Mouse (Mus musculus): ENCODE measurements around the gene Ryr3. TPM values are rescaled to one million over a fixed set of nuclear protein-coding genes. Genes with fewer than 3 reads are reported as not detected.

Gene Ryr3
- polyA plus RNA-seq, 1 experiment from 2014 or later = 1.1 TPM

DNA sequence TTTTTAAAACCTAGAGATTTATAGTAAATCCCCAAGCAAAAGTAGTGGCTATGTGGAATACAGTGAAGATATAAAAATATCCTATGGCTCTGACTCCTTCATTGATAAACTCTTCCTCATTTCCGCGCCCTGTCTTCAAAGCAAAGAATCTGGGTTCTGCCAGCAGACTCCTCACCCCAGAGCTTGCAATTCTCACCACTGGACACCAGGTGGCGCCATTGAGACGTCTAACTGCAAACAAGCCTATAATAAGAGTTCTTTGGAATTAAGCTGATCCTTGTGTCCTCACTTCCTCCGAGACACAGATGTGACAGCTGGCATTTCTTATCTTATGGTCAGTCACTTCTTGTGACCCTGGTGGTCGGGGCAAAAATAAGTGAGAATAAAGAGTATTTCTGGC lies 442.1 kb downstream of the Ryr3 start:
- ATAC-seq (ENCODE audit: insufficient number of reproducible peaks, low FRiP score, low TSS enrichment, low read depth) = no peak
- Histone ChIP-seq H3K9ac (no peak overlapping the region), H3K36me3 (no peaks in the 10 kb centered on the region), H3K9me3 (replicated peaks) (no peaks in the 10 kb centered on the region), H3K27ac (replicated peaks) (no peak overlapping the region), H3K27me3 (no peaks in the 10 kb centered on the region), H3K4me3 (replicated peaks) (no peak overlapping the region), H3K4me1 (no peaks in the 10 kb centered on the region), H3K4me2 (replicated peaks) (no peak overlapping the region)
- WGBS = 20% methylated on average over 6 of the region's 6 CpGs

- ATAC-seq (ENCODE audit: insufficient number of reproducible peaks, low FRiP score, low TSS enrichment, low read depth) = no peak
- Histone ChIP-seq H3K4me2 (replicated peaks) (no peak overlapping the region), H3K4me1 (no peaks in the 10 kb centered on the region), H3K4me3 (replicated peaks) (no peak overlapping the region), H3K27ac (replicated peaks) (no peak overlapping the region), H3K9me3 (replicated peaks) (no peaks in the 10 kb centered on the region), H3K9ac (no peak overlapping the region), H3K27me3 (no peaks in the 10 kb centered on the region), H3K36me3 (no peaks in the 10 kb centered on the region)
- 60% methylated on average over 5 of the region's 5 CpGs for WGBS
These were observed 449.2 kb downstream of the Ryr3 start for GRCm38 (mm10) chr2:112767665-112768064.

DNA sequence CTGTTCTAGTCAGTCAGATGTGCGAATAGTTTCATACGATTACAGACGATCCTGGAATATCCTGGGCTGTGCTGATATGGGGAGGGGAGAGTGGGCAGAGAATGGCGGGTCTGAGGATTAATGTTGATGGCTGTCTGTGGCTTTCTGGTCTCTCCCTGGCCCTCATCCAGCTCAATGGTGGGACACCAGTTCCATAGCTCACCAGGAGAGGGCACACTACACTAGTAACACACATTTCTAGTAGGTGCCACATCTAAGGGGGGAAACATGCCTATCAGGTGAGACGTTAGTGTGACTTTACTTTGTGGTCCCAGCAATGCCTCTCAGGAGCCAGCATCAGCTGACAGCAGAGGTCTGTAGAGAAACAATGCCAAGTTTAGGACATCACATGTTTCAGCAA lies 451.9 kb downstream of the Ryr3 start:
- WGBS = 61% methylated on average over 5 of the region's 5 CpGs
- Histone ChIP-seq H3K36me3 (no peaks in the 10 kb centered on the region), H3K9ac (no peak overlapping the region), H3K27me3 (no peaks in the 10 kb centered on the region), H3K4me2 (replicated peaks) (no peak overlapping the region), H3K4me3 (replicated peaks) (no peak overlapping the region), H3K4me1 (no peaks in the 10 kb centered on the region), H3K27ac (replicated peaks) (no peak overlapping the region), H3K9me3 (replicated peaks) (no peaks in the 10 kb centered on the region)
- no peak for ATAC-seq (ENCODE audit: insufficient number of reproducible peaks, low FRiP score, low TSS enrichment, low read depth)

DNA sequence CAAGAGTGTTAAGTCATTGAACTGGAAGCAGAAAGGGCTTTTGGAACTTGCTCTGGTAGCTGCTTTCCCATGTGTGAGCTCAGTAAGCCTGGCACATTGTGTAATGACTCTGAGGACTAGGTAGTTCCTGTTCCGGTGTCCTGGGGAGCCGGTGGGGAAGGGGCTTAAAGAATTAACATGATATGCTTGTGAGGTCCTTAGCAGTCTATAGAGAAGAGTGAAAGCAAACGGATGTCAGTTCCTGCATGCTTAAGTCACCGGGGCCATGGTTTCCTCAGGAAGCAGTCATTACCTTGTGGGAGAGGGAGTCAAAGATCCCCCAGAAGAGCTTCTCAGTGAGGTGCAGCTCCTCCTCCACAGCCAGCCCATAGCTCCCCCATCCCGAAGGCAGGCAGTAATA lies 452.6 kb downstream of the Ryr3 start:
- no peak overlapping the region for H3K27ac ChIP-seq (replicated peaks)
- 68% methylated on average over 5 of the region's 5 CpGs for WGBS

DNA sequence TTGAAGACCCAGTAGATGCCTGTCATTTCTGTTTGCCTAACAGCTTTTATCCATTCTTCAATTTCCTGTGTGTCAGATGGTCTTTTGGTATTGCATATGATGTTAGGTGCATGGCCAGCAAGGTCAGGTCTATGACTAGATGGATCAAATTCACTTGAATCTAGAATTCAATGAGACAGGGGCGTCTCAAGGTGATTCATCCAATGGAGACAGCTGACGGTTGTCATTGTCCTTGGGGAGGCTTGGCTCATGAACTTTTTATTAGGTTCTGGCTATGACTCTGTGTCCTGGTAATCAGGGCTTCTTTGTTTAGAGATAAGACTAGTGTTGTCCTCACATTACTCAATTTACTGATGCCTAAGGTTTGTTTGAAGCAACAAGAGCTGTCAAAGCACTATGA lies 454.9 kb downstream of the Ryr3 start:
- no peaks in the 10 kb centered on the region for H3K27me3 ChIP-seq
- no peaks in the 10 kb centered on the region for H3K4me1 ChIP-seq
- H3K4me3 ChIP-seq (replicated peaks) = no peak overlapping the region
- ATAC-seq (ENCODE audit: insufficient number of reproducible peaks, low FRiP score, low TSS enrichment, low read depth) = no peak
- WGBS = 75% methylated on average over 2 of the region's 2 CpGs
- no peak overlapping the region for H3K9ac ChIP-seq
- no peaks in the 10 kb centered on the region for H3K9me3 ChIP-seq (replicated peaks)
- no peaks in the 10 kb centered on the region for H3K36me3 ChIP-seq
- H3K27ac ChIP-seq (replicated peaks) = no peak overlapping the region
- no peak overlapping the region for H3K4me2 ChIP-seq (replicated peaks)

More for the DNA sequence above, 452.6 kb downstream of the Ryr3 start:
- Histone ChIP-seq H3K36me3 (no peaks in the 10 kb centered on the region), H3K4me2 (replicated peaks) (no peak overlapping the region), H3K9ac (no peak overlapping the region), H3K9me3 (replicated peaks) (no peaks in the 10 kb centered on the region), H3K4me3 (replicated peaks) (no peak overlapping the region), H3K4me1 (no peaks in the 10 kb centered on the region), H3K27me3 (no peaks in the 10 kb centered on the region)
- no peak for ATAC-seq (ENCODE audit: insufficient number of reproducible peaks, low FRiP score, low TSS enrichment, low read depth)

DNA sequence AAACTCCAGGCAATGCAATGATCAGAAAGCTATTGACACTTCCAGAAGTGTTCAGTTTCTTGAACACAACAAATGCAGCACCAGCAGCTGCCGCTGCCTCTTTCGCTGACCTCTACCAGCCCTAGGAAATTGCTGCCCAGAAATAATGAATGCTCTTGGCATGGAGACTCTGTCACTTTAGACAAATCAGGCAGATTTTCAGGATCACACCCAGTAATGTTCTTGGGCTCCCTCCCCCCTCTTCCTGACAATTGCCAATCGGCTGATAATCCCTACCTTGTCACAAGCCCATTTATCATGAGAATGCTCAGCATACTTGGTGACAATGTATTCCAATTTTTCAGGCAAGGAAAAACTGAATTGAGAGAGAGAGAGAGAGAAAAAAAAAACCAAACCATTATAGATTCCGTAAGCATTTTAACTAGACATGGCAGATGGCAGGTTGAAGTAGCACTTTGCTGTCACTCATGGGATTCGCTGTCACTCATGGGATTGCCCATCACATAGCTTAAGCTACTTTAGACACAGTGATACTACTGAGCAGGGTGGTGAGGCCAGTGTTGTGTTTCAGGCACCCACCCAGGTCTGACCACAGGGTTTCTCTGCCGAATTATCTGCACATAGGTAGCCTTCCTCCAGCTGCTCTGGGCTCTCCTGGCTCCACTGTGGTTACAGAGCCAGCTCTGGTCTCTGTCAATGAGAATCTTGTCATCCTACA lies 455.5 kb downstream of the Ryr3 start:
- Histone ChIP-seq H3K9me3 (replicated peaks) (no peaks in the 10 kb centered on the region), H3K36me3 (no peaks in the 10 kb centered on the region), H3K9ac (no peak overlapping the region), H3K27ac (replicated peaks) (no peak overlapping the region), H3K4me1 (no peaks in the 10 kb centered on the region), H3K4me2 (replicated peaks) (no peak overlapping the region), H3K27me3 (no peaks in the 10 kb centered on the region), H3K4me3 (replicated peaks) (no peak overlapping the region)
- 75% methylated on average over 6 of the region's 6 CpGs for WGBS
- ATAC-seq (ENCODE audit: insufficient number of reproducible peaks, low FRiP score, low TSS enrichment, low read depth) = no peak

DNA sequence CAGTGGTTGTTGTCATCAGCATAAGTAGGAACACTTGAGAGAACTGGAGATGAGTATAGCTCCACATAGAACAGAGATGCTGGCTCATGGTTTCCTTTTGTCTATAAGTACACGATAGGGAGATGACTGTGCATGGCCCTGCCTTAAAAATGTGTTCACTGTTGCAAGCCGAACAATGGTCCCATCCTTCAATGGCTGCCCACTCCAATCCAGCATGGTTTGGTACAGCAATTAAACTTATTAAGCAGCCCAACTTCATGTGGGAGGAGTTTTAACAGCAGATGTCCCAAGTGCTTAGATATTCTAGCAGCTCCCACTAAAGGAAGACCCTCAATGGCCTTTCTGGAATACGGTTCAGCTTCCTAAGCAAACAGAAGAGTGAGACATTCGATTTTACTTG lies 456.2 kb downstream of the Ryr3 start:
- Histone ChIP-seq H3K4me1 (no peaks in the 10 kb centered on the region), H3K9ac (no peak overlapping the region), H3K4me3 (replicated peaks) (no peak overlapping the region), H3K27me3 (no peaks in the 10 kb centered on the region), H3K9me3 (replicated peaks) (no peaks in the 10 kb centered on the region), H3K27ac (replicated peaks) (no peak overlapping the region), H3K4me2 (replicated peaks) (no peak overlapping the region), H3K36me3 (no peaks in the 10 kb centered on the region)
- ATAC-seq (ENCODE audit: insufficient number of reproducible peaks, low FRiP score, low TSS enrichment, low read depth) = no peak
- WGBS = 72% methylated on average over 4 of the region's 4 CpGs

GRCm38 (mm10) chr2:112759678-112760077 lies 457.2 kb downstream of the Ryr3 start:
- ATAC-seq (ENCODE audit: insufficient number of reproducible peaks, low FRiP score, low TSS enrichment, low read depth) = no peak
- H3K4me2 ChIP-seq (replicated peaks) = no peak overlapping the region
- WGBS = 74% methylated on average over 5 of the region's 5 CpGs
- no peak overlapping the region for H3K4me3 ChIP-seq (replicated peaks)
- no peak overlapping the region for H3K27ac ChIP-seq (replicated peaks)
- no peaks in the 10 kb centered on the region for H3K36me3 ChIP-seq
- H3K27me3 ChIP-seq = no peaks in the 10 kb centered on the region
- H3K9ac ChIP-seq = no peak overlapping the region
- no peaks in the 10 kb centered on the region for H3K9me3 ChIP-seq (replicated peaks)
- H3K4me1 ChIP-seq = no peaks in the 10 kb centered on the region

DNA sequence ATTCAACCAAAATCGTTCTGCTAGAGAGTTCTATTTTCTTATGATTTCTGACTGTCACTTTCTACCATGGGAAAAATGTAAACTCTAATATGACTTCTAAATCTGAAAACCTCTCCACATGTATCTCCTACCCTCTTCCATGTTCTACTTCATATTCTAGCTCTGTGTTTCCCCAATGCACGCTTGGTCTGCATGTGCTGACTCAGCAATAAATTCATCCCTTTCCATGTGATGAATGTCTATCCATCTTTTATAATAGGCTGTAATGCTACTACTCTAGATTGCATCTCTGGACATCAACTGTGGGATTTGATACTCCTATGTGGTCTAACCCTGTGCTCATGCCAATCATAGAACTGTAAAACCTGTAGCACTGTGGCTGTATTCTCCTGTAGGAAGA lies 458.2 kb downstream of the Ryr3 start:
- ATAC-seq (ENCODE audit: insufficient number of reproducible peaks, low FRiP score, low TSS enrichment, low read depth) = no peak
- WGBS = 89% methylated on average over 2 of the region's 2 CpGs
- no peaks in the 10 kb centered on the region for H3K9me3 ChIP-seq (replicated peaks)
- H3K27ac ChIP-seq (replicated peaks) = no peak overlapping the region
- no peak overlapping the region for H3K4me3 ChIP-seq (replicated peaks)
- H3K4me1 ChIP-seq = no peaks in the 10 kb centered on the region
- no peaks in the 10 kb centered on the region for H3K36me3 ChIP-seq
- no peak overlapping the region for H3K9ac ChIP-seq
- no peak overlapping the region for H3K4me2 ChIP-seq (replicated peaks)
- H3K27me3 ChIP-seq = no peaks in the 10 kb centered on the region

- H3K9me3 ChIP-seq (replicated peaks) = no peaks in the 10 kb centered on the region
- WGBS = 71% methylated on average over 4 of the region's 4 CpGs
- no peak overlapping the region for H3K9ac ChIP-seq
- no peaks in the 10 kb centered on the region for H3K4me1 ChIP-seq
- H3K27me3 ChIP-seq = no peaks in the 10 kb centered on the region
- H3K4me3 ChIP-seq (replicated peaks) = no peak overlapping the region
- H3K36me3 ChIP-seq = no peaks in the 10 kb centered on the region
- H3K4me2 ChIP-seq (replicated peaks) = no peak overlapping the region
- no peak for ATAC-seq (ENCODE audit: insufficient number of reproducible peaks, low FRiP score, low TSS enrichment, low read depth)
- no peak overlapping the region for H3K27ac ChIP-seq (replicated peaks)
These were observed 463.6 kb downstream of the Ryr3 start for GRCm38 (mm10) chr2:112753316-112753715.

- H3K27ac ChIP-seq (replicated peaks) = no peak overlapping the region
- H3K36me3 ChIP-seq = no peaks in the 10 kb centered on the region
- H3K27me3 ChIP-seq = no peaks in the 10 kb centered on the region
- H3K4me1 ChIP-seq = no peaks in the 10 kb centered on the region
- H3K9me3 ChIP-seq (replicated peaks) = no peaks in the 10 kb centered on the region
- H3K4me2 ChIP-seq (replicated peaks) = no peak overlapping the region
- 51% methylated on average over 5 of the region's 5 CpGs for WGBS
- no peak for ATAC-seq (ENCODE audit: insufficient number of reproducible peaks, low FRiP score, low TSS enrichment, low read depth)
- no peak overlapping the region for H3K4me3 ChIP-seq (replicated peaks)
- H3K9ac ChIP-seq = no peak overlapping the region
These were observed 465.5 kb downstream of the Ryr3 start for GRCm38 (mm10) chr2:112751416-112751815.

DNA sequence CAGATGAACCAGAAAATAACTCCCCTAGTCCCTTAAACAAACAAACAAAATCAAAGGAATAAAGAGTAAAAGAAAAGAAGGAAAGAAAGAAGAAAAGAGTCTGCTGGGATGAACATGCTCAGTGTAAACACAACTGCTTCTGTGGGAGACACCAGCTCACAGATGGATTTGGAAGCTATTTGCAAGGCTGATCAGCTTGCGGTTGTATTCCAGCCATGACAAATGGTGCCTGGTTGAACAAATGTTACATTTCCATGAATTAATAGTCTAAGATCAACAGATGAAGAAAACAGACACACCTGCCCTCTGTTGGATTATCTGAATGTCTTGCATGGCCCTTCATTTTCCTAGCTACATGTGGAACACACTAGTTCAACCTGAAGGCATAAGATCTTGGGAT lies 468.4 kb downstream of the Ryr3 start:
- Histone ChIP-seq H3K9me3 (replicated peaks) (no peaks in the 10 kb centered on the region), H3K27ac (replicated peaks) (no peak overlapping the region), H3K27me3 (no peaks in the 10 kb centered on the region), H3K4me2 (replicated peaks) (no peak overlapping the region), H3K4me1 (no peaks in the 10 kb centered on the region), H3K9ac (no peak overlapping the region), H3K4me3 (replicated peaks) (no peak overlapping the region), H3K36me3 (no peaks in the 10 kb centered on the region)
- 75% methylated on average over 1 of the region's 1 CpGs for whole genome bisulfite sequencing
- no peak for ATAC-seq (ENCODE audit: insufficient number of reproducible peaks, low FRiP score, low TSS enrichment, low read depth)

Data from embryonic facial prominence, embryonic 15.5 days (tissue).